Mouse (Mus musculus) adipose tissue, adult 10 weeks (tissue): ENCODE measurements around the gene Prl3d2. TPM values are rescaled to one million over a fixed set of nuclear protein-coding genes. Genes with fewer than 3 reads are reported as not detected.

ENCODE experiments used
- polyA plus RNA-seq: library from polyadenylated mRNA; stranded (reverse); fragments of 350-450 nt; fragmentation: Illumina TruSeq; extraction: RNeasy Lipid Tissue Mini Kit (QIAGEN cat#74804); gene quantifications from one replicate; pipeline ENCODE4 v1.2.3, GENCODE M21; 2014; ENCODE audit warnings: low read depth, low replicate concordance

The Prl3d2 gene
- not detected for polyA plus RNA-seq

DNA sequence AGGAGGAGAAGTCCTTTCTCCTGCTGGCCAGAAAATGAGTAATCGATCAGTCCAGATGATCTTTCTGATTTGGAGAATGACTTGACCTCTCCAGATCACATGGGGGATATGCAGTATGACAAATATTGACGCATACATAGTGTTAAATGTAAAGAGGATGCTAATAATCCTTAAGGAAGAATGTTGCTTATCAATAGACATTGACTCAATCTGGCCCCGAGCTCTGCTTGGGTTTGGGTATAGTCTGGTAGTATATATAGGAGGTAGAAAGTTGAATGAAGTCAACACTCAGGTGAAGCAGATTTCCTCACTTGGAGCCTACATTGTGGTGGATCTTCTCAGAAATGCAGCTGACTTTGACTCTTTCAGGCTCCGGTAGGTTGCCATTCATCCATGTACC lies at the start of gene Prl3d2:
TSS of gene Prl3d2 (plus strand) at position 301 of the 400 bp plus-strand sequence.

DNA sequence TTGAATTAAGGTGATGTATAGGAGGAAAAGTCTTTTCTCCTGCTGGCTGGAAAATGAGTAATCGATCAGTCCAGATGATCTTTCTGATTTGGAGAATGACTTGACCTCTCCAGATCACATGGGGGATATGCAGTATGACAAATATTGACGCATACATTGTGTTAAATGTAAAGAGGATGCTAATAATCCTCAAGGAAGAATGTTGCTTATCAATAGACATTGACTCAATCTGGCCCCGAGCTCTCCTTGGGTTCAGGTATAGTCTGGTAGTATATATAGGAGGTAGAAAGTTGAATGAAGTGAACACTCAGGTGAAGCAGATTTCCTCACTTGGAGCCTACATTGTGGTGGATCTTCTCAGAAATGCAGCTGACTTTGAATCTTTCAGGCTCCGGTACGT lies 27.6 kb upstream of the Prl3d2 start, which contains the start of gene Prl3d1:
TSS of gene Prl3d1 (plus strand) at position 301 of the 400 bp plus-strand sequence.

DNA sequence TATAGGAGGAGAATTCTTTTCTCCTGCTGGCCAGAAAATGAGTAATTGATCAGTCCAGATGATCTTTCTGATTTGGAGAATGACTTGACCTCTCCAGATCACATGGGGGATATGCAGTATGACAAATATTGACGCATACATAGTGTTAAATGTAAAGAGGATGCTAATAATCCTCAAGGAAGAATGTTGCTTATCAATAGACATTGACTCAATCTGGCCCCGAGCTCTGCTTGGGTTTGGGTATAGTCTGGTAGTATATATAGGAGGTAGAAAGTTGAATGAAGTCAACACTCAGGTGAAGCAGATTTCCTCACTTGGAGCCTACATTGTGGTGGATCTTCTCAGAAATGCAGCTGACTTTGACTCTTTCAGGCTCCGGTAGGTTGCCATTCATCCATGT lies 35.0 kb downstream of the Prl3d2 start, which contains the start of gene Prl3d3:
TSS of gene Prl3d3 (plus strand) at position 301 of the 400 bp plus-strand sequence.

Other genes with a start within 250 kb of the Prl3d2 start
- gene Prl, start 64.1 kb upstream of the Prl3d2 start, polyA plus RNA-seq: not detected
- gene Prl3d1, start 27.5 kb upstream of the Prl3d2 start, polyA plus RNA-seq: not detected
- not detected for gene Prl3d3, start 35.1 kb downstream of the Prl3d2 start, polyA plus RNA-seq
- gene Prl3c1, start 75.0 kb downstream of the Prl3d2 start, polyA plus RNA-seq: not detected
- gene Prl3b1, start 120.1 kb downstream of the Prl3d2 start, polyA plus RNA-seq: not detected
- not detected for gene Prl3a1, start 137.7 kb downstream of the Prl3d2 start, polyA plus RNA-seq
- gene Prl6a1, start 190.9 kb downstream of the Prl3d2 start, polyA plus RNA-seq: not detected
- gene Prl8a2, start 224.0 kb downstream of the Prl3d2 start, polyA plus RNA-seq: not detected